Mouse (Mus musculus): ENCODE measurements at regions not wholly inside any gene's neighbourhood (a gene's known extent, or its start where the extent isn't known, plus 50 kb on each side); places are given as distances from the start of the nearest gene placed in this dataset.

- no peak overlapping the region for H3K9ac ChIP-seq (ENCODE audit: low read length)
- H3K27ac ChIP-seq (ENCODE audit: low read depth, low read length) = no peak overlapping the region
- H3K4me3 ChIP-seq (ENCODE audit: low read depth, low read length) = no peak overlapping the region
- WGBS = 35% methylated on average over 10 of the region's 10 CpGs
- ATAC-seq (no peak), DNase-seq (ENCODE audit: low spot score) (no peak)
- H3K36me3 ChIP-seq (ENCODE audit: control insufficient read depth, insufficient read depth, low read length) = no peaks in the 10 kb centered on the region
- no peaks in the 10 kb centered on the region for H3K9me3 ChIP-seq (replicated peaks; ENCODE audit: control insufficient read depth, low read length)
- H3K4me1 ChIP-seq (ENCODE audit: control insufficient read depth, insufficient read depth, low read length) = no peaks in the 10 kb centered on the region
- no peak overlapping the region for H3K4me2 ChIP-seq (ENCODE audit: low read length)
- H3K27me3 ChIP-seq (replicated peaks; ENCODE audit: control insufficient read depth, insufficient read depth, low read length) = no peaks in the 10 kb centered on the region
Observed at GRCm38 (mm10) chrX:11926868-11927535, 233.2 kb downstream of the Bcor start.

- ATAC-seq = no peak
- H3K9me3 ChIP-seq (replicated peaks; ENCODE audit: control insufficient read depth, low read length) = no peaks in the 10 kb centered on the region
- no peaks in the 10 kb centered on the region for H3K27me3 ChIP-seq (replicated peaks; ENCODE audit: control insufficient read depth, insufficient read depth, low read length)
- H3K4me1 ChIP-seq (ENCODE audit: control insufficient read depth, insufficient read depth, low read length) = no peaks in the 10 kb centered on the region
- H3K4me3 ChIP-seq (ENCODE audit: low read depth, low read length) = no peak overlapping the region
- H3K4me2 ChIP-seq (ENCODE audit: low read length) = no peak overlapping the region
- H3K9ac ChIP-seq (ENCODE audit: low read length) = no peak overlapping the region
- H3K27ac ChIP-seq (ENCODE audit: low read depth, low read length) = no peak overlapping the region
- no peaks in the 10 kb centered on the region for H3K36me3 ChIP-seq (ENCODE audit: control insufficient read depth, insufficient read depth, low read length)
- WGBS = 68% methylated on average over 6 of the region's 6 CpGs
- DNase-seq (ENCODE audit: low spot score) = no peak
Observed at GRCm38 (mm10) chrX:11929448-11929847, 230.7 kb downstream of the Bcor start.

GRCm38 (mm10) chrX:11931432-11931831 lies 228.7 kb downstream of the Bcor start:
- no peaks in the 10 kb centered on the region for H3K9me3 ChIP-seq (replicated peaks; ENCODE audit: control insufficient read depth, low read length)
- H3K4me1 ChIP-seq (ENCODE audit: control insufficient read depth, insufficient read depth, low read length) = no peaks in the 10 kb centered on the region
- DNase-seq (ENCODE audit: low spot score) (no peak), ATAC-seq (no peak)
- no peak overlapping the region for H3K4me2 ChIP-seq (ENCODE audit: low read length)
- WGBS = 74% methylated on average over 9 of the region's 9 CpGs
- no peak overlapping the region for H3K9ac ChIP-seq (ENCODE audit: low read length)
- H3K27me3 ChIP-seq (replicated peaks; ENCODE audit: control insufficient read depth, insufficient read depth, low read length) = no peaks in the 10 kb centered on the region
- H3K27ac ChIP-seq (ENCODE audit: low read depth, low read length) = no peak overlapping the region
- no peak overlapping the region for H3K4me3 ChIP-seq (ENCODE audit: low read depth, low read length)
- H3K36me3 ChIP-seq (ENCODE audit: control insufficient read depth, insufficient read depth, low read length) = no peaks in the 10 kb centered on the region

- Histone ChIP-seq H3K36me3 (ENCODE audit: control insufficient read depth, insufficient read depth, low read length) (no peaks in the 10 kb centered on the region), H3K27ac (ENCODE audit: low read depth, low read length) (no peak overlapping the region), H3K9me3 (replicated peaks; ENCODE audit: control insufficient read depth, low read length) (no peaks in the 10 kb centered on the region), H3K4me3 (ENCODE audit: low read depth, low read length) (no peak overlapping the region), H3K27me3 (replicated peaks; ENCODE audit: control insufficient read depth, insufficient read depth, low read length) (no peaks in the 10 kb centered on the region), H3K9ac (ENCODE audit: low read length) (no peak overlapping the region), H3K4me2 (ENCODE audit: low read length) (no peak overlapping the region), H3K4me1 (ENCODE audit: control insufficient read depth, insufficient read depth, low read length) (no peaks in the 10 kb centered on the region)
- DNase-seq (ENCODE audit: low spot score) (peak; percentile 67), ATAC-seq (no peak)
- WGBS = 45% methylated on average over 5 of the region's 5 CpGs
Observed at GRCm38 (mm10) chrX:11935337-11935736, 224.8 kb downstream of the Bcor start.

GRCm38 (mm10) chrX:11940246-11940645 lies 219.9 kb downstream of the Bcor start:
- Histone ChIP-seq H3K4me2 (ENCODE audit: low read length) (no peak overlapping the region), H3K27me3 (replicated peaks; ENCODE audit: control insufficient read depth, insufficient read depth, low read length) (no peaks in the 10 kb centered on the region), H3K4me3 (ENCODE audit: low read depth, low read length) (no peak overlapping the region), H3K4me1 (ENCODE audit: control insufficient read depth, insufficient read depth, low read length) (no peaks in the 10 kb centered on the region), H3K27ac (ENCODE audit: low read depth, low read length) (no peak overlapping the region), H3K36me3 (ENCODE audit: control insufficient read depth, insufficient read depth, low read length) (no peaks in the 10 kb centered on the region), H3K9ac (ENCODE audit: low read length) (no peak overlapping the region), H3K9me3 (replicated peaks; ENCODE audit: control insufficient read depth, low read length) (no peaks in the 10 kb centered on the region)
- no peak for DNase-seq (ENCODE audit: low spot score)
- 78% methylated on average over 2 of the region's 2 CpGs for WGBS
- no peak for ATAC-seq

- no peaks in the 10 kb centered on the region for H3K27me3 ChIP-seq (replicated peaks; ENCODE audit: control insufficient read depth, insufficient read depth, low read length)
- H3K4me1 ChIP-seq (ENCODE audit: control insufficient read depth, insufficient read depth, low read length) = no peaks in the 10 kb centered on the region
- H3K9me3 ChIP-seq (replicated peaks; ENCODE audit: control insufficient read depth, low read length) = no peaks in the 10 kb centered on the region
- H3K4me2 ChIP-seq (ENCODE audit: low read length) = no peak overlapping the region
- no peak overlapping the region for H3K27ac ChIP-seq (ENCODE audit: low read depth, low read length)
- ATAC-seq (no peak), DNase-seq (ENCODE audit: low spot score) (no peak)
- H3K4me3 ChIP-seq (ENCODE audit: low read depth, low read length) = no peak overlapping the region
- WGBS = 72% methylated on average over 10 of the region's 10 CpGs
- no peak overlapping the region for H3K9ac ChIP-seq (ENCODE audit: low read length)
- no peaks in the 10 kb centered on the region for H3K36me3 ChIP-seq (ENCODE audit: control insufficient read depth, insufficient read depth, low read length)
Observed at GRCm38 (mm10) chrX:11943367-11943766, 216.8 kb downstream of the Bcor start.

- ATAC-seq (no peak), DNase-seq (ENCODE audit: low spot score) (no peak)
- Histone ChIP-seq H3K9me3 (replicated peaks; ENCODE audit: control insufficient read depth, low read length) (no peaks in the 10 kb centered on the region), H3K9ac (ENCODE audit: low read length) (no peak overlapping the region), H3K27me3 (replicated peaks; ENCODE audit: control insufficient read depth, insufficient read depth, low read length) (no peaks in the 10 kb centered on the region), H3K4me3 (ENCODE audit: low read depth, low read length) (no peak overlapping the region), H3K27ac (ENCODE audit: low read depth, low read length) (no peak overlapping the region), H3K36me3 (ENCODE audit: control insufficient read depth, insufficient read depth, low read length) (no peaks in the 10 kb centered on the region), H3K4me2 (ENCODE audit: low read length) (no peak overlapping the region), H3K4me1 (ENCODE audit: control insufficient read depth, insufficient read depth, low read length) (no peaks in the 10 kb centered on the region)
- 31% methylated on average over 6 of the region's 6 CpGs for WGBS
Observed at GRCm38 (mm10) chrX:11944574-11944973, 215.6 kb downstream of the Bcor start.

- no peak overlapping the region for H3K27ac ChIP-seq (ENCODE audit: low read depth, low read length)
- no peaks in the 10 kb centered on the region for H3K36me3 ChIP-seq (ENCODE audit: control insufficient read depth, insufficient read depth, low read length)
- WGBS = 26% methylated on average over 1 of the region's 1 CpGs
- no peaks in the 10 kb centered on the region for H3K9me3 ChIP-seq (replicated peaks; ENCODE audit: control insufficient read depth, low read length)
- H3K4me1 ChIP-seq (ENCODE audit: control insufficient read depth, insufficient read depth, low read length) = no peaks in the 10 kb centered on the region
- no peak overlapping the region for H3K4me2 ChIP-seq (ENCODE audit: low read length)
- no peak overlapping the region for H3K9ac ChIP-seq (ENCODE audit: low read length)
- H3K4me3 ChIP-seq (ENCODE audit: low read depth, low read length) = no peak overlapping the region
- no peaks in the 10 kb centered on the region for H3K27me3 ChIP-seq (replicated peaks; ENCODE audit: control insufficient read depth, insufficient read depth, low read length)
- DNase-seq (ENCODE audit: low spot score) (peak; percentile 48), ATAC-seq (no peak)
Observed at GRCm38 (mm10) chrX:11945280-11945679, 214.9 kb downstream of the Bcor start.

GRCm38 (mm10) chrX:11952193-11952592 lies 208.0 kb downstream of the Bcor start:
- WGBS = 59% methylated on average over 2 of the region's 2 CpGs
- H3K9ac ChIP-seq (ENCODE audit: low read length) = no peak overlapping the region
- no peak overlapping the region for H3K4me2 ChIP-seq (ENCODE audit: low read length)
- H3K4me3 ChIP-seq (ENCODE audit: low read depth, low read length) = no peak overlapping the region
- H3K9me3 ChIP-seq (replicated peaks; ENCODE audit: control insufficient read depth, low read length) = no peaks in the 10 kb centered on the region
- no peaks in the 10 kb centered on the region for H3K27me3 ChIP-seq (replicated peaks; ENCODE audit: control insufficient read depth, insufficient read depth, low read length)
- ATAC-seq (no peak), DNase-seq (ENCODE audit: low spot score) (no peak)
- H3K36me3 ChIP-seq (ENCODE audit: control insufficient read depth, insufficient read depth, low read length) = no peaks in the 10 kb centered on the region
- no peak overlapping the region for H3K27ac ChIP-seq (ENCODE audit: low read depth, low read length)
- no peaks in the 10 kb centered on the region for H3K4me1 ChIP-seq (ENCODE audit: control insufficient read depth, insufficient read depth, low read length)

Measured in forebrain, embryonic 14.5 days (tissue).